7 mouse cellular contexts compared by ENCODE assay signal in genomic region chr10:111669658-111670057, GRCm38 (mm10).
DNase-seq lines count a peak whose midpoint lies in the region; ATAC-seq lines count a peak whose summit lies in the region.

No protein-coding gene starts in this region.

- WGBS in midbrain, embryonic 11.5 days, result 60% methylated on average over 6 of the region's 6 CpGs
- WGBS in midbrain, embryonic 13.5 days, result 51% methylated on average over 6 of the region's 6 CpGs

- H3K4me3 ChIP-seq in midbrain, embryonic 11.5 days (ENCODE audit: low read depth, low read length), result no peak overlapping the region
- no peak overlapping the region for H3K4me3 ChIP-seq in midbrain, embryonic 13.5 days (replicated peaks)

- H3K27ac ChIP-seq in midbrain, embryonic 11.5 days (ENCODE audit: low read depth, low read length), result no peak overlapping the region
- no peak overlapping the region for H3K27ac ChIP-seq in midbrain, embryonic 13.5 days

- no peaks in the 10 kb centered on the region for H3K9me3 ChIP-seq in midbrain, embryonic 11.5 days (ENCODE audit: control insufficient read depth, low read length)
- H3K9me3 ChIP-seq in midbrain, embryonic 13.5 days, result no peaks in the 10 kb centered on the region

- peak; percentile 76 for ATAC-seq in midbrain, embryonic 11.5 days (ENCODE audit: low FRiP score)
- ATAC-seq in midbrain, embryonic 13.5 days, result no peak

- no peak overlapping the region for H3K4me2 ChIP-seq in midbrain, embryonic 11.5 days
- H3K4me2 ChIP-seq in midbrain, embryonic 13.5 days (replicated peaks), result no peak overlapping the region

- peaks cover 6% of the 10 kb centered on the region; the same call in 1 of the 2 replicates for H3K4me1 ChIP-seq in midbrain, embryonic 11.5 days (ENCODE audit: control insufficient read depth, insufficient read depth, low read length)
- H3K4me1 ChIP-seq in midbrain, embryonic 13.5 days (replicated peaks), result peaks cover 12% of the 10 kb centered on the region; the same call in 1 of the 2 replicates

- intact Hi-C loops in heart, postnatal 10 days (cut with DNase I), result no loop called here

- H3K27me3 ChIP-seq in midbrain, embryonic 11.5 days (ENCODE audit: control insufficient read depth, insufficient read depth, low read length), result peaks cover 3% of the 10 kb centered on the region; the same call in 1 of the 2 replicates
- H3K27me3 ChIP-seq in midbrain, embryonic 13.5 days, result peaks cover 19% of the 10 kb centered on the region

- H3K9ac ChIP-seq in midbrain, embryonic 11.5 days (ENCODE audit: low read length), result no peak overlapping the region
- no peak overlapping the region for H3K9ac ChIP-seq in midbrain, embryonic 13.5 days (replicated peaks)

- no peaks in the 10 kb centered on the region for H3K36me3 ChIP-seq in midbrain, embryonic 11.5 days (ENCODE audit: control insufficient read depth, insufficient read depth, low read length)
- H3K36me3 ChIP-seq in midbrain, embryonic 13.5 days, result no peaks in the 10 kb centered on the region

- DNase-seq in midbrain, embryonic 11.5 days (ENCODE audit: low spot score, missing footprints), result no peak
- peak; percentile 52 to 60 for DNase-seq in heart, postnatal 10 days
- DNase-seq in kidney, postnatal 25 days, result peak; percentile 20 to 56
- peak; percentile 81 for DNase-seq in retina, embryonic 14.5 days (ENCODE audit: low spot score)
- DNase-seq in adipocyte (ENCODE audit: low spot score), result no peak
- no peak for DNase-seq in Muller cell, postnatal 12 days (ENCODE audit: inconsistent ontology term)

Comparison
In these comparisons a context has a peak if more than half of its experiments do, and no peak if none do; other contexts are left out.
1. DNase-seq: peak in heart, postnatal 10 days (2 of 2), kidney, postnatal 25 days (2 of 2) and retina, embryonic 14.5 days (single experiment); none in midbrain, embryonic 11.5 days (single experiment), adipocyte (single experiment) and Muller cell, postnatal 12 days (single experiment).